Mouse (Mus musculus) lung, adult 2 months (tissue): ENCODE measurements around the gene Ppy. TPM values are rescaled to one million over a fixed set of nuclear protein-coding genes. Genes with fewer than 3 reads are reported as not detected.

Source experiments
- DNase-seq: peaks from one replicate; pipeline ENCODE4 v3.0.0; 2022
- H3K4me1 ChIP-seq: fragments of 200-500 bp; 2 replicates; pipeline ENCODE4 v1.6.1; 2011; ENCODE audit warnings: low read length; ENCODE audit not compliant: control insufficient read depth, insufficient read depth
- H3K4me3 ChIP-seq: fragments of 200-500 bp; replicated peaks from 2 replicates; pipeline ENCODE3; 2011; ENCODE audit warnings: low read depth, mild to moderate bottlenecking, control low read depth, low read length; ENCODE audit errors: extremely low read depth
- CTCF ChIP-seq: fragments of 200-500 bp; IDR thresholded peaks from 2 replicates; pipeline ENCODE4 v1.5.1; 2011; ENCODE audit warnings: mild to moderate bottlenecking, low read length, control low read depth; ENCODE audit not compliant: insufficient read depth
- POLR2A ChIP-seq: fragments of 200-500 bp; IDR thresholded peaks from 2 replicates; pipeline ENCODE4 v1.6.1; 2011; ENCODE audit warnings: low read depth, mild to moderate bottlenecking, control low read depth, low read length, borderline replicate concordance; ENCODE audit errors: extremely low read depth
- WGBS: fragments of 180-500 bp; shearing (Covaris S2); methylation state at CpG from one replicate; pipeline ENCODE4 v1.1.7; 2018; 5-methylcytosine and 5-hydroxymethylcytosine counted together
- polyA plus RNA-seq: library from polyadenylated mRNA; depleted of rRNA; stranded (reverse); fragments of >200 nt; gene quantifications from 2 replicates; pipeline ENCODE4 v1.2.3, GENCODE M21; 2012

The Ppy gene
- polyA plus RNA-seq, 1 experiment, result 9.8 TPM

- Histone ChIP-seq H3K4me1 (no peaks in the 10 kb centered on the region), H3K4me3 (no peak overlapping the region)
- TF ChIP-seq CTCF, result no peak
- TF ChIP-seq POLR2A, result no peak
- WGBS, result 21% methylated on average over 4 of the region's 4 CpGs
- DNase-seq, result no peak
Measured at GRCm38 (mm10) chr11:102134516-102134915, 33.4 kb upstream of the Ppy start.

- no peak for DNase-seq
- 68% methylated on average over 6 of the region's 6 CpGs for WGBS
- Histone ChIP-seq H3K4me3 (no peak overlapping the region), H3K4me1 (no peaks in the 10 kb centered on the region)
- TF ChIP-seq CTCF, result no peak
- no peak for TF ChIP-seq POLR2A
Measured at GRCm38 (mm10) chr11:102117386-102117785, 16.3 kb upstream of the Ppy start.

GRCm38 (mm10) chr11:102116241-102116640 is 15.1 kb upstream of the Ppy start:
- no peaks in the 10 kb centered on the region for H3K4me1 ChIP-seq
- TF ChIP-seq POLR2A, result no peak
- TF ChIP-seq CTCF, result no peak
- no peak for DNase-seq
- WGBS, result 41% methylated on average over 8 of the region's 8 CpGs
- H3K4me3 ChIP-seq, result no peak overlapping the region

GRCm38 (mm10) chr11:102111576-102111975 is 10.5 kb upstream of the Ppy start:
- Histone ChIP-seq H3K4me1 (no peaks in the 10 kb centered on the region), H3K4me3 (no peak overlapping the region)
- 62% methylated on average over 5 of the region's 5 CpGs for WGBS
- TF ChIP-seq POLR2A (no peak), CTCF (no peak)
- DNase-seq, result no peak

GRCm38 (mm10) chr11:102107732-102108131 is 6.6 kb upstream of the Ppy start, which contains the start of gene Pyy:
Pyy (minus strand) TSS chr11:102107832.
- 11% methylated on average over 9 of the region's 9 CpGs for WGBS
- no peak for TF ChIP-seq POLR2A
- TF ChIP-seq CTCF, result no peak
- Histone ChIP-seq H3K4me1 (no peaks in the 10 kb centered on the region), H3K4me3 (no peak within 1 kb of the TSS)
- no peak for DNase-seq

- DNase-seq, result no peak
- WGBS, result 5% methylated on average over 21 of the region's 21 CpGs
Measured at GRCm38 (mm10) chr11:102106911-102107310, 5.8 kb upstream of the Ppy start.

GRCm38 (mm10) chr11:102102485-102103258 is 1.6 kb upstream of the Ppy start:
- no peaks in the 10 kb centered on the region for H3K4me1 ChIP-seq
- TF ChIP-seq POLR2A (no peak), CTCF (peak; percentile 58)
- no peak overlapping the region for H3K4me3 ChIP-seq
- 12% methylated on average over 17 of the region's 17 CpGs for WGBS
- peak; percentile 49 for DNase-seq

More at GRCm38 (mm10) chr11:102106911-102107310, 5.8 kb upstream of the Ppy start:
- TF ChIP-seq POLR2A (no peak), CTCF (no peak)
- no peak overlapping the region for H3K4me3 ChIP-seq
- H3K4me1 ChIP-seq, result no peaks in the 10 kb centered on the region

- TF ChIP-seq POLR2A (no peak), CTCF (no peak)
- peak; percentile 54 for DNase-seq
- H3K4me1 ChIP-seq, result no peaks in the 10 kb centered on the region
- peak overlapping the region; percentile 8 for H3K4me3 ChIP-seq
- 2% methylated on average over 18 of the region's 18 CpGs for WGBS
Measured at GRCm38 (mm10) chr11:102096887-102097391, 4.2 kb downstream of the Ppy start.

GRCm38 (mm10) chr11:102096446-102096845 is 4.7 kb downstream of the Ppy start:
- 52% methylated on average over 5 of the region's 5 CpGs for WGBS
- no peak for DNase-seq
- no peak overlapping the region for H3K4me3 ChIP-seq

GRCm38 (mm10) chr11:102095676-102096075 is 5.4 kb downstream of the Ppy start:
- DNase-seq, result no peak
- H3K4me1 ChIP-seq, result no peaks in the 10 kb centered on the region
- no peak overlapping the region for H3K4me3 ChIP-seq
- 83% methylated on average over 3 of the region's 3 CpGs for WGBS
- TF ChIP-seq CTCF, result no peak
- no peak for TF ChIP-seq POLR2A

More at GRCm38 (mm10) chr11:102096446-102096845, 4.7 kb downstream of the Ppy start:
- TF ChIP-seq POLR2A, result no peak
- TF ChIP-seq CTCF, result no peak
- no peaks in the 10 kb centered on the region for H3K4me1 ChIP-seq
